Mouse (Mus musculus) c-Kit-negative CD71-positive TER-119-positive erythroid progenitor cells, embryonic 14.5 days (primary cell): Measurements from ENCODE around the gene Tas2r120.
"Not testable (repeated sequence)": the region's sequence is repeated elsewhere in the genome, so short reads cannot be mapped to it uniquely, and the experiment has no call there.

Experiments used
- DNase-seq: peaks from one replicate; pipeline ENCODE4 v3.0.0-alpha.2; 2013; ENCODE audit warnings: low read depth, low spot score

Gene Tas2r120

DNA sequence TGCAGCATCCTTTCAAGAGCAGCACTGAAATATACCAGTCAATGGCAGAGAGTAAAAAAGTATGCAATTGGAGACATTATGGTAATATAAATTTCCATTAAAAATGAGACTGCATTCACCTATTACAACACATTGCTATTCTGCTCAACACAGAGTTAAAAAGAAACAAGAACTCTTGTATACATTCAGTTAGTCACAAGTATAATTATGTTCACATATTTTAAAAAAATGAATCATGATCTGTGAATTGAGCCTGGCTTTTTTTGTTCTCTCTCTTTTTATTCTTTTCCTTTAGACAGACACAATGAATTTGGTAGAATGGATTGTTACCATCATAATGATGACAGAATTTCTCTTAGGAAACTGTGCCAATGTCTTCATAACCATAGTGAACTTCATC, at the start of gene Tas2r120:
Gene Tas2r120 (plus strand): TSS at position 301 of the 400 bp plus-strand sequence.
- DNase-seq: no peak

DNA sequence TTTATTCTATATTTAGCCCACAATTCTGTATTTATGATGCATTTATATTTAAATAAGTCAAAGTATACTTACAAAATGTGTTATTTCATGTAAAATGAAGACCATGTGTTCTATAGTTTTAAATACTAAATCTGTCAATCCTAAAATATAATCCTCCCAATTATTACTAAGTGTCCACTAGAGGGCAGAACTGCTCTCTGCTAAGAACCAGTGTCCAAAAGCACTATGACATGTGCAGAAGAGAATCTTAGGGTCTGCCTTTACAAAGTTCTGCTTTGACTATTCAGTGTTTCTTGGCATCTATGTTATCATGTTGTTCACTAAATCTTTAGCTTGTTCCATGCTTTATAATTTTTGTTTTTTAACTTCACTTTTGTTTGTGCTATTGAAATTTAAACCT, 7.4 kb upstream of the Tas2r120 start:
- DNase-seq: no peak

DNA sequence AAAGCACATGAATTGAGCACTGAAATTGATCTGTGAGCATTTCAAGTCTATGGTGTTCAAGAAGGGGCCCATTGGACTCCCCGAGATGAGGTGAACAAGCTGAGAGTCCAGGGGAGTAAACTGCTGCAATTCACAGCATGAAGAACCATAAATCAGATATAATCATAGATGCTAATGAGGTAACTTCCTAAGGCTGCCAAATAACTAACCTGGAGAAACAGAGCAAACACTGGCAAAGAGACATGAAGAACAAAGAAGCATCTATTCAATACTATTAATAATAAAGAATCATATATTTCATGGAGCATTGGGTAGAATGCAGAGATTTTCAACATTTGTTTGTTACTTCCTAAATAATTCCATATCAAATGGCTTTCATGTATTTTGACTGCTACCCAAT, 5.3 kb upstream of the Tas2r120 start, which contains the start of gene A630073D07Rik:
Gene A630073D07Rik (minus strand): TSS at position 101 of the 400 bp plus-strand sequence.
- no peak for DNase-seq

DNA sequence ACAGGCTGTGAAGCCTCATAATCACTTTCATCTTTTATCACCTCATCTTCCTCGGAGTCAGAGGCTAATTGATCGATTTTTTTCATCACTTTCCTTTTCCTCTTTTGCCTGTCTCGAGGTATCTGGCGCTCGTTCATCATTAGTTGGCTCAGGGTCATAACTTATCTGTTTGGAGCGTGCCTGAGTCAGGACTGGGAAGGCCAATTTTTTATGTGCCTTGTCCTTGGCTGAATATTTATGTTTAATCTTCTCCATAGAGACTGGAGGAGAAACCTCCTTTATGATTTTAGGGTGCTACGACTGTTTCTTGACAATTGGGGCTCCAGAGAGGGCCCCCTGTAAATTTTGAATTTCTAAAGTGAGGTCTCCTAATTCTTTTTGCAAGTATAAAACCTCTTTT, 34.8 kb downstream of the Tas2r120 start:
- not testable (repeated sequence) for DNase-seq

DNA sequence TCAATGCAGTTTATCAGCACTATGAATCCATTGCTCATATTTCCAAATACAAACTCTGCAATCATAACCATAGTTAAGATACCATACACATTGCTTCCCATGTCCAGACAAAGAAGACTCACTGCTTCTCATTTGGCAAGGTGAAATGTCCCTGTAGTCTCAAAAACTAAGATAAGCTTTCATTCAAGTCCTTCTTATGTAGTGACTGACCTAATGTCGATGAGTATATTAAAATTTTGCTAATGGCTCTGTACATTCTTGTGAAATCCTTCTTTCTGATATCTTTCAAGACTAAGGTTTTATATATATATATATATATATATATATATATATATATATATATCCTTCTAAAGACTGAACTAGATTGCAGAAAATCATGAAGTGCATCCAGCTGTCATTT, 44.2 kb downstream of the Tas2r120 start, which contains the start of gene Tas2r121:
Gene Tas2r121 (minus strand): TSS at position 101 of the 400 bp plus-strand sequence.
- no peak for DNase-seq
